Mouse (Mus musculus): ENCODE results near the gene Sugp1.
"Not testable (repeated sequence)": the region's sequence is repeated elsewhere in the genome, so short reads cannot be mapped to it uniquely, and the experiment has no call there.

Gene Sugp1

GRCm38 (mm10) chr8:70042583-70043455 is at the start of gene Sugp1, which contains the start of gene Mau2:
Gene Sugp1 (plus strand): TSS chr8:70042813.
Gene Mau2 (minus strand): TSS chr8:70042734.
- DNase-seq (ENCODE audit: low read depth, low spot score), result peak; percentile 99

- DNase-seq (ENCODE audit: low read depth, low spot score), result no peak
Measured at GRCm38 (mm10) chr8:69995422-69995775, 47.2 kb upstream of the Sugp1 start.

GRCm38 (mm10) chr8:69995776-69996588 is 46.6 kb upstream of the Sugp1 start, which contains the start of gene Gatad2a:
Gene Gatad2a (minus strand): TSS chr8:69996384.
- DNase-seq (ENCODE audit: low read depth, low spot score), result peak; percentile 100

- no peak for DNase-seq (ENCODE audit: low read depth, low spot score)
Measured at GRCm38 (mm10) chr8:69996589-69997285, 45.9 kb upstream of the Sugp1 start.

- DNase-seq (ENCODE audit: low read depth, low spot score), result no peak
Measured at GRCm38 (mm10) chr8:69998706-69999105, 43.9 kb upstream of the Sugp1 start.

- DNase-seq (ENCODE audit: low read depth, low spot score), result no peak
Measured at GRCm38 (mm10) chr8:69999236-69999635, 43.4 kb upstream of the Sugp1 start.

- no peak for DNase-seq (ENCODE audit: low read depth, low spot score)
Measured at GRCm38 (mm10) chr8:70000226-70000625, 42.4 kb upstream of the Sugp1 start.

GRCm38 (mm10) chr8:70001176-70001891 is 41.3 kb upstream of the Sugp1 start:
- DNase-seq (ENCODE audit: low read depth, low spot score), result peak; percentile 77

GRCm38 (mm10) chr8:70001892-70002191 is 40.8 kb upstream of the Sugp1 start:
- not testable (repeated sequence) for DNase-seq (ENCODE audit: low read depth, low spot score)

GRCm38 (mm10) chr8:70003204-70003657 is 39.4 kb upstream of the Sugp1 start:
- DNase-seq (ENCODE audit: low read depth, low spot score), result peak; percentile 73

GRCm38 (mm10) chr8:70004345-70004744 is 38.3 kb upstream of the Sugp1 start:
- DNase-seq (ENCODE audit: low read depth, low spot score), result no peak

GRCm38 (mm10) chr8:70005178-70005577 is 37.4 kb upstream of the Sugp1 start:
- no peak for DNase-seq (ENCODE audit: low read depth, low spot score)

GRCm38 (mm10) chr8:70010796-70011195 is 31.8 kb upstream of the Sugp1 start:
- not testable (repeated sequence) for DNase-seq (ENCODE audit: low read depth, low spot score)

- DNase-seq (ENCODE audit: low read depth, low spot score), result no peak
Measured at GRCm38 (mm10) chr8:70012350-70012749, 30.3 kb upstream of the Sugp1 start.

- DNase-seq (ENCODE audit: low read depth, low spot score), result no peak
Measured at GRCm38 (mm10) chr8:70012763-70013162, 29.9 kb upstream of the Sugp1 start.

- no peak for DNase-seq (ENCODE audit: low read depth, low spot score)
Measured at GRCm38 (mm10) chr8:70015017-70015416, 27.6 kb upstream of the Sugp1 start.

- DNase-seq (ENCODE audit: low read depth, low spot score), result no peak
Measured at GRCm38 (mm10) chr8:70023596-70023995, 19.0 kb upstream of the Sugp1 start.

GRCm38 (mm10) chr8:70026151-70026550 is 16.5 kb upstream of the Sugp1 start:
- no peak for DNase-seq (ENCODE audit: low read depth, low spot score)

GRCm38 (mm10) chr8:70030255-70030654 is 12.4 kb upstream of the Sugp1 start:
- no peak for DNase-seq (ENCODE audit: low read depth, low spot score)

GRCm38 (mm10) chr8:70037994-70038393 is 4.6 kb upstream of the Sugp1 start:
- no peak for DNase-seq (ENCODE audit: low read depth, low spot score)

GRCm38 (mm10) chr8:70041885-70042546 is 597 bp upstream of the Sugp1 start:
- DNase-seq (ENCODE audit: low read depth, low spot score), result no peak
